Mouse (Mus musculus): ENCODE results near the gene Ikbke.

Gene Ikbke

GRCm38 (mm10) chr1:131238931-131239381 is 40.5 kb downstream of the Ikbke start:
- DNase-seq (ENCODE audit: low read depth): no peak

GRCm38 (mm10) chr1:131236077-131236476 is 43.3 kb downstream of the Ikbke start:
- no peak for DNase-seq (ENCODE audit: low read depth)

- no peak for DNase-seq (ENCODE audit: low read depth)
Observed at GRCm38 (mm10) chr1:131233527-131233926, 45.9 kb downstream of the Ikbke start.

- DNase-seq (ENCODE audit: low read depth): no peak
Observed at GRCm38 (mm10) chr1:131228659-131229058, 50.7 kb downstream of the Ikbke start.

- DNase-seq (ENCODE audit: low read depth): no peak
Observed at GRCm38 (mm10) chr1:131228225-131228624, 51.2 kb downstream of the Ikbke start.

- DNase-seq (ENCODE audit: low read depth): no peak
Observed at GRCm38 (mm10) chr1:131224848-131225471, 54.4 kb downstream of the Ikbke start.

- no peak for DNase-seq (ENCODE audit: low read depth)
Observed at GRCm38 (mm10) chr1:131223345-131223744, 56.1 kb downstream of the Ikbke start.

GRCm38 (mm10) chr1:131221822-131222590 is 57.4 kb downstream of the Ikbke start:
- DNase-seq (ENCODE audit: low read depth): no peak

GRCm38 (mm10) chr1:131218933-131219332 is 60.5 kb downstream of the Ikbke start:
- no peak for DNase-seq (ENCODE audit: low read depth)

- DNase-seq (ENCODE audit: low read depth): no peak
Observed at GRCm38 (mm10) chr1:131213361-131213760, 66.0 kb downstream of the Ikbke start.

GRCm38 (mm10) chr1:131212956-131213355 is 66.5 kb downstream of the Ikbke start:
- no peak for DNase-seq (ENCODE audit: low read depth)

- no peak for DNase-seq (ENCODE audit: low read depth)
Observed at GRCm38 (mm10) chr1:131211655-131212054, 67.8 kb downstream of the Ikbke start.

GRCm38 (mm10) chr1:131209971-131210426 is 69.4 kb downstream of the Ikbke start:
- no peak for DNase-seq (ENCODE audit: low read depth)

GRCm38 (mm10) chr1:131208800-131209199 is 70.6 kb downstream of the Ikbke start:
- no peak for DNase-seq (ENCODE audit: low read depth)

- DNase-seq (ENCODE audit: low read depth): no peak
Observed at GRCm38 (mm10) chr1:131208081-131208480, 71.3 kb downstream of the Ikbke start.

GRCm38 (mm10) chr1:131207531-131207930 is 71.9 kb downstream of the Ikbke start:
- DNase-seq (ENCODE audit: low read depth): peak; percentile 56

- DNase-seq (ENCODE audit: low read depth): no peak
Observed at GRCm38 (mm10) chr1:131206342-131206741, 73.1 kb downstream of the Ikbke start.

- DNase-seq (ENCODE audit: low read depth): no peak
Observed at GRCm38 (mm10) chr1:131204461-131204860, 74.9 kb downstream of the Ikbke start.

All from c-Kit-positive CD71-negative TER-119-negative erythroid progenitor cells, embryonic 14.5 days (primary cell).